Mouse (Mus musculus): ENCODE measurements around the gene Klf1. TPM values are rescaled to one million over a fixed set of nuclear protein-coding genes. Genes with fewer than 3 reads are reported as not detected.

Gene Klf1
- total RNA-seq (2021), result under 1 TPM in 1 of 2 experiments, not detected in 1; 0.16 TPM
- polyA plus RNA-seq (2012; rRNA removed), result 0.08 and 0.23 TPM in 2 replicates
- long read RNA-seq, result 0 reads

- Histone ChIP-seq H3K79me2 (replicated peaks; ENCODE audit: control insufficient read depth, insufficient read depth, low read length) (no peaks in the 10 kb centered on the region), H3K27ac (peak within 1 kb of the TSS; percentile 75), H3K27me3 (ENCODE audit: control insufficient read depth, insufficient read depth, low read length) (no peaks in the 10 kb centered on the region), H3K4me1 (ENCODE audit: control insufficient read depth, insufficient read depth, low read length) (peaks cover 4% of the 10 kb centered on the region), H3K4me3 (peak within 1 kb of the TSS; percentile 76), H3K36me3 (ENCODE audit: control insufficient read depth, insufficient read depth, low read length) (no peaks in the 10 kb centered on the region), H3K9ac (ENCODE audit: low read depth, low read length) (peak within 1 kb of the TSS; percentile 80)
- WGBS, result 62% methylated on average over 3 of the region's 3 CpGs
- intact Hi-C loops (cut with DNase I), result loop anchor here (5.0 kb wide), 1 partner anchor 54 kb away; the partner anchor contains the start of gene Calr
- no peak for DNase-seq
- TF ChIP-seq EP300 (IDR thresholded peaks at IDR 0.05; ENCODE audit: insufficient read depth, low read depth, low read length), result no peak
- TF ChIP-seq CTCF (IDR thresholded peaks at IDR 0.05), result no peak
- TF ChIP-seq POLR2A (IDR thresholded peaks at IDR 0.05; ENCODE audit: insufficient read depth, low read depth, low read length), result no peak
Measured at GRCm38 (mm10) chr8:84901752-84902151, at the start of gene Klf1. Gene Klf1, plus strand, starts transcription at chr8:84901928.

- no peak overlapping the region for H3K4me3 ChIP-seq
- intact Hi-C loops (cut with DNase I), result loop anchor here (1.0 to 5.0 kb wide), 3 partner anchors 8 to 111 kb away; partner anchors contain the start of genes Gm49661, Prdx2 and Rnaseh2a
Measured at GRCm38 (mm10) chr8:84856434-84856833, 45.3 kb upstream of the Klf1 start.

DNA sequence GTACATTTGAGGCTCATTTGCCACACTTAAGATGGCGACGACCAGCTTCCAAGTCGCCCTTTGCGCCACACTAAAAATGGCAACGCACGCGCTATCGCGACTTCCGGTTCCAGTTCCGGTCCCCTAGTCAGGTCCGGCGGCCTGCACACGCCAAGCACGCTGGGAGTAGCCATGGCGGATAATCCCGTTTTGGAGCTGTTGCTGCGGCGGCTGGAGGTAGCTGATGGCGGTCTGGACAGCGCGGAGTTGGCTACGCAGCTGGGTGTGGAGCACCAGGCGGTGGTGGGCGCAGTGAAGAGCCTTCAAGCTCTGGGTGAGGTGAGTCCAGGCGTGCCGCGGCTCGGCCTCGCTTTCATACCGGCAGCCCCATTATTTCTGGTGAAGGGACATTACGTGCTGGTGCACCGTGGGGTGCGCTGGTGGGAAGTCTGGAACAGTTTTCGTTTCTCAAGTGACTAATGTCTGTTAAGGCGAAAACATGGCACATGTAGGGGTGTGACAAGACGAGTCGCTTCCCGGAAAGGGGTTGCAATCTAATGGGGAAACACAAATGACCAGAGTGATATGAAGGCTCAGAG, 44.8 kb upstream of the Klf1 start, which contains the start of gene Farsa:
Farsa (plus strand) TSS at position 126 of the 578 bp plus-strand sequence.
- no peak for TF ChIP-seq CTCF (IDR thresholded peaks at IDR 0.05)
- TF ChIP-seq POLR2A (IDR thresholded peaks at IDR 0.05; ENCODE audit: insufficient read depth, low read depth, low read length), result peak; percentile 92
- peak; percentile 82; the same call in 1 of the 2 replicates for TF ChIP-seq EP300 (IDR thresholded peaks at IDR 0.05; ENCODE audit: insufficient read depth, low read depth, low read length)
- DNase-seq, result peak; percentile 93 to 94
- H3K9ac ChIP-seq (ENCODE audit: low read depth, low read length), result peak within 1 kb of the TSS; percentile 98
- no peaks in the 10 kb centered on the region for H3K4me1 ChIP-seq (ENCODE audit: control insufficient read depth, insufficient read depth, low read length)
- no peaks in the 10 kb centered on the region for H3K27me3 ChIP-seq (ENCODE audit: control insufficient read depth, insufficient read depth, low read length)
- intact Hi-C loops (cut with DNase I), result loop anchor here (1.0 to 5.0 kb wide), 3 partner anchors 9 to 110 kb away; partner anchors contain the start of genes Gm49661, Prdx2 and Rnaseh2a
- 0 out of 2 replicates have a peak, but pooled peaks cover 1% of the 10 kb centered on the region for H3K79me2 ChIP-seq (replicated peaks; ENCODE audit: control insufficient read depth, insufficient read depth, low read length)
- WGBS, result under 1% methylated on average over 39 of the region's 39 CpGs
- H3K36me3 ChIP-seq (ENCODE audit: control insufficient read depth, insufficient read depth, low read length), result no peaks in the 10 kb centered on the region; the same call in 1 of the 2 replicates
- peak within 1 kb of the TSS; percentile 92 for H3K27ac ChIP-seq
- H3K4me3 ChIP-seq, result peak within 1 kb of the TSS; percentile 73

More at GRCm38 (mm10) chr8:84856434-84856833, 45.3 kb upstream of the Klf1 start:
- no peak overlapping the region for H3K9ac ChIP-seq (ENCODE audit: low read depth, low read length)
- H3K27ac ChIP-seq, result no peak overlapping the region
- no peaks in the 10 kb centered on the region for H3K4me1 ChIP-seq (ENCODE audit: control insufficient read depth, insufficient read depth, low read length)
- no peak for DNase-seq
- 92% methylated on average over 3 of the region's 3 CpGs for WGBS
- H3K79me2 ChIP-seq (replicated peaks; ENCODE audit: control insufficient read depth, insufficient read depth, low read length), result 0 out of 2 replicates have a peak, but pooled peaks cover 1% of the 10 kb centered on the region
- TF ChIP-seq CTCF (IDR thresholded peaks at IDR 0.05) (no peak), EP300 (IDR thresholded peaks at IDR 0.05; ENCODE audit: insufficient read depth, low read depth, low read length) (no peak), POLR2A (IDR thresholded peaks at IDR 0.05; ENCODE audit: insufficient read depth, low read depth, low read length) (no peak)
- no peaks in the 10 kb centered on the region; the same call in 1 of the 2 replicates for H3K36me3 ChIP-seq (ENCODE audit: control insufficient read depth, insufficient read depth, low read length)
- no peaks in the 10 kb centered on the region for H3K27me3 ChIP-seq (ENCODE audit: control insufficient read depth, insufficient read depth, low read length)

GRCm38 (mm10) chr8:84871376-84872308, 30.1 kb upstream of the Klf1 start, which contains the start of gene Syce2:
Gene Syce2, plus strand, starts transcription at chr8:84872111.
- WGBS, result 12% methylated on average over 44 of the region's 46 CpGs
- Histone ChIP-seq H3K79me2 (replicated peaks; ENCODE audit: control insufficient read depth, insufficient read depth, low read length) (no peaks in the 10 kb centered on the region), H3K4me3 (peak within 1 kb of the TSS; percentile 50), H3K27ac (no peak within 1 kb of the TSS), H3K27me3 (ENCODE audit: control insufficient read depth, insufficient read depth, low read length) (no peaks in the 10 kb centered on the region), H3K36me3 (ENCODE audit: control insufficient read depth, insufficient read depth, low read length) (no peaks in the 10 kb centered on the region), H3K4me1 (ENCODE audit: control insufficient read depth, insufficient read depth, low read length) (peaks cover 3% of the 10 kb centered on the region; the same call in 1 of the 2 replicates), H3K9ac (ENCODE audit: low read depth, low read length) (peak within 1 kb of the TSS; percentile 48)
- no peak for TF ChIP-seq POLR2A (IDR thresholded peaks at IDR 0.05; ENCODE audit: insufficient read depth, low read depth, low read length)
- TF ChIP-seq EP300 (IDR thresholded peaks at IDR 0.05; ENCODE audit: insufficient read depth, low read depth, low read length), result no peak
- TF ChIP-seq CTCF (IDR thresholded peaks at IDR 0.05), result peak; percentile 50
- peak; percentile 83 to 85 for DNase-seq
- intact Hi-C loops (cut with DNase I), result no loop called here

DNA sequence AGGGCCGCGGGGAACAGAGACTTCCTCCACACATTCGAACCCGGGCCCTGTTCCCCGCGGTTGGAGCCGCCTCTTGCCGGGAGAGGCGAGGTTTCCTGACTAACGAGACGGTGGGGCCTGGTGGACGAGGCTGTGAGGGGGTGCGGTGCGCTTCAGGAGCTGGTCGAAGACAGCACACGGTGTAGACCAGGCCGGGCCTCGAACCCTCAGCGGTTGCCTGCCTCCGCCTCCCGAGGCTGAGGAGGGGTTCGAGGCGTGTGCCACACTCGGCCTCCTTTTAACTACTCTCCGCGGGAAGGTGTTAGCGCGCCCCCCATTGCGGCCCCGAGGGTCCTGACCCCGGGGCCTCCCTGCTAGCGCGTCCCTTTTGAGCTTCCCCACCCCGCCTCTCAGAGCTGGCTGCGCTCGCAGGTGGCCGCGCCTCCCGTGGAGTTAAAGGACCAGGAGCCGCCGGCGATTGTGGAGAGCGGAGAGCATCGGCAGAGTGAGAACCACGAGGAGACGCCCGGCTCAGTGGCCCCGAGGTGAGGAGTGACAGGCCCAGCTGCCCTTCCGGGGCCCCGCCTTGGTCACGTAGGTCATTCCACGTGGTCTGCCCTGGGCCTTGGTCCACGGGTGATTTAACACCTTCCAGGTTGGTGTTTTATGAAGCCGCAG, 29.3 kb upstream of the Klf1 start:
- H3K27me3 ChIP-seq (ENCODE audit: control insufficient read depth, insufficient read depth, low read length), result no peaks in the 10 kb centered on the region
- peak overlapping the region; percentile 48 for H3K9ac ChIP-seq (ENCODE audit: low read depth, low read length)
- no peak overlapping the region for H3K27ac ChIP-seq
- no peak for TF ChIP-seq EP300 (IDR thresholded peaks at IDR 0.05; ENCODE audit: insufficient read depth, low read depth, low read length)
- no peak for TF ChIP-seq POLR2A (IDR thresholded peaks at IDR 0.05; ENCODE audit: insufficient read depth, low read depth, low read length)
- no peak for TF ChIP-seq CTCF (IDR thresholded peaks at IDR 0.05)
- 3% methylated on average over 54 of the region's 54 CpGs for WGBS
- H3K4me3 ChIP-seq, result peak overlapping the region; percentile 50
- H3K36me3 ChIP-seq (ENCODE audit: control insufficient read depth, insufficient read depth, low read length), result no peaks in the 10 kb centered on the region
- peak; percentile 29 to 34 for DNase-seq
- H3K4me1 ChIP-seq (ENCODE audit: control insufficient read depth, insufficient read depth, low read length), result peaks cover 3% of the 10 kb centered on the region; the same call in 1 of the 2 replicates
- no peaks in the 10 kb centered on the region for H3K79me2 ChIP-seq (replicated peaks; ENCODE audit: control insufficient read depth, insufficient read depth, low read length)
- intact Hi-C loops (cut with DNase I), result no loop called here
